Mouse (Mus musculus): ENCODE data around the gene Jag2.

DNA sequence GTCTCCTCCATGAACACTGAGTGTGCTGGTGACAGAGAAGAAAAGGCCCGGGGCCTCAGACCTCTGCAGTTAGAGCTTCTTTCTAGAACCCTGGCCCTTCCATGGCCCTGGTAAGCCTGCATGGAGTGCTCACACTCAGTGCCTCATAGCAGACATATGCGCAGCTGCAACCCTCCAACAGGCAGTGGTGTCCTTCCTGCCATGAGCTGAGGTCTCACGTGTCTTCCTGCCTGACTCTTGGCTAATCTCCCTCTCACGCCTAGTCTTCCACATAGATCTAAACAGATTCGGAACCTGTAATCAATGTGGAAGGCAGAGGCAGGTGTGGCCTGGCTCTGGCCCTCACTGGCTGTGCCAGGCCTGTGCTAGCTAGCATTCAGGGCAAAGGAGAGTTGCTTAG, 49.8 kb downstream of the Jag2 start:
- TF ChIP-seq CTCF (IDR thresholded peaks at IDR 0.05; ENCODE audit: borderline replicate concordance, insufficient read depth, low read depth, low read length) (no peak), POLR2A (IDR thresholded peaks at IDR 0.05; ENCODE audit: borderline replicate concordance, insufficient read depth, low read length) (no peak)

Measured in cerebellum, adult 2 months (tissue).